Mouse (Mus musculus): Measurements from ENCODE around the gene Tmem17. TPM values are rescaled to one million over a fixed set of nuclear protein-coding genes. Genes with fewer than 3 reads are reported as not detected.

Gene Tmem17
- total and polyA plus RNA-seq, 3 experiments: 3.8 to 17.2 (median 7.4) TPM

Other genes starting within 250 kb of the Tmem17 start
- 2.5 TPM in 2 replicates for gene Ehbp1, start 169.8 kb upstream of the Tmem17 start, total RNA-seq (2012; rRNA removed)
- 3.1 and 3.4 TPM in 2 replicates for gene Ehbp1, start 169.8 kb upstream of the Tmem17 start, total RNA-seq (2014; rRNA removed)
- 3.2 and 4.0 TPM in 2 replicates for gene Ehbp1, start 169.8 kb upstream of the Tmem17 start, polyA plus RNA-seq (2012; ENCODE audit: insufficient read length, low read depth)